Mouse (Mus musculus) embryonic facial prominence, embryonic 11.5 days (tissue): ENCODE results near the gene Glud1. TPM values are rescaled to one million over a fixed set of nuclear protein-coding genes. Genes with fewer than 3 reads are reported as not detected.

Experiments used
- ATAC-seq: fragments of 200-750 bp; cut with Nextera tagmentation; replicated peaks from 2 replicates; pipeline ENCODE4 v1.8.0; 2017; ENCODE audit warnings: low read depth; ENCODE audit not compliant: insufficient number of reproducible peaks, low FRiP score, low TSS enrichment
- DNase-seq: peaks from one replicate; pipeline ENCODE4 v3.0.0-alpha.2; 2015; ENCODE audit warnings: low spot score
- H3K27ac ChIP-seq: fragments of 300-500 bp; sonication (generic); replicated peaks from 2 replicates; pipeline ENCODE4 v1.5.1; 2014; ENCODE audit warnings: mild to moderate bottlenecking, low read depth, low read length, control low read depth
- H3K27me3 ChIP-seq: fragments of 300-500 bp; sonication (generic); 2 replicates; pipeline ENCODE4 v1.6.1; 2014; ENCODE audit warnings: mild to moderate bottlenecking, low read length, moderate library complexity, mixed read lengths; ENCODE audit not compliant: control insufficient read depth, insufficient read depth
- H3K36me3 ChIP-seq: fragments of 300-500 bp; sonication (generic); replicated peaks from 2 replicates; pipeline ENCODE4 v1.6.1; 2014; ENCODE audit warnings: low read depth, mild to moderate bottlenecking, low read length, moderate library complexity, mixed read lengths; ENCODE audit not compliant: control insufficient read depth, insufficient read depth
- H3K4me1 ChIP-seq: fragments of 300-500 bp; sonication (generic); 2 replicates; pipeline ENCODE4 v1.6.1; 2014; ENCODE audit warnings: low read length, mixed read lengths; ENCODE audit not compliant: control insufficient read depth, insufficient read depth
- H3K4me2 ChIP-seq: fragments of 300-500 bp; sonication (generic); 2 replicates; pipeline ENCODE4 v1.6.1; 2014; ENCODE audit warnings: low read depth, mild to moderate bottlenecking, control low read depth, low read length, moderate library complexity
- H3K4me3 ChIP-seq: fragments of 300-500 bp; sonication (generic); 2 replicates; pipeline ENCODE4 v1.5.1; 2014; ENCODE audit warnings: low read depth, low read length, control low read depth
- H3K9ac ChIP-seq: fragments of 300-500 bp; sonication (generic); replicated peaks from 2 replicates; pipeline ENCODE4 v1.6.1; 2014; ENCODE audit warnings: mild to moderate bottlenecking, control low read depth, low read length
- H3K9me3 ChIP-seq: fragments of 300-500 bp; sonication (generic); replicated peaks from 2 replicates; pipeline ENCODE4 v1.6.1; 2016; ENCODE audit warnings: mild to moderate bottlenecking, low read length, inconsistent platforms, mixed read lengths; ENCODE audit not compliant: control insufficient read depth
- WGBS: fragments of 180-500 bp; shearing (Covaris S2); extraction: QIAGEN DNeasy Blood & Tissue Kit; methylation state at CpG from one replicate; pipeline ENCODE4 v1.1.7; 2014; 5-methylcytosine and 5-hydroxymethylcytosine counted together
- polyA plus RNA-seq: library from polyadenylated mRNA; unstranded; fragments of >200 nt; fragmentation: Nextera tagmentation; extraction: Ambion mirVana; gene quantifications from 2 replicates; pipeline ENCODE4 v1.2.1, GENCODE M21; 2014

Gene Glud1
- polyA plus RNA-seq, result 97.2 and 97.5 TPM in 2 replicates

- WGBS, result under 1% methylated on average over 56 of the region's 100 CpGs
- Histone ChIP-seq H3K27ac (peak within 1 kb of the TSS; percentile 95), H3K4me1 (no peaks in the 10 kb centered on the region), H3K4me2 (peak within 1 kb of the TSS; percentile 76), H3K9me3 (no peaks in the 10 kb centered on the region), H3K36me3 (no peaks in the 10 kb centered on the region), H3K9ac (peak within 1 kb of the TSS; percentile 96), H3K27me3 (no peaks in the 10 kb centered on the region), H3K4me3 (peak within 1 kb of the TSS; percentile 90)
- ATAC-seq (peak; percentile 97), DNase-seq (peak; percentile 94)
Measured at GRCm38 (mm10) chr14:34310234-34310965, at the start of gene Glud1, which contains the start of gene Shld2. TSS of gene Glud1 (plus strand) at chr14:34310727. TSS of gene Shld2 (minus strand) at chr14:34310493.

GRCm38 (mm10) chr14:34268046-34268445 is 42.5 kb upstream of the Glud1 start:
- Histone ChIP-seq H3K36me3 (no peaks in the 10 kb centered on the region), H3K27ac (no peak overlapping the region), H3K4me1 (no peaks in the 10 kb centered on the region), H3K9ac (no peak overlapping the region), H3K4me3 (no peak overlapping the region), H3K4me2 (no peak overlapping the region), H3K9me3 (no peaks in the 10 kb centered on the region), H3K27me3 (no peaks in the 10 kb centered on the region)
- 72% methylated on average over 9 of the region's 9 CpGs for WGBS
- DNase-seq (no peak), ATAC-seq (no peak)

- no peak for ATAC-seq
- Histone ChIP-seq H3K9ac (no peak overlapping the region), H3K9me3 (no peaks in the 10 kb centered on the region), H3K36me3 (no peaks in the 10 kb centered on the region), H3K4me2 (no peak overlapping the region), H3K27me3 (no peaks in the 10 kb centered on the region), H3K27ac (no peak overlapping the region), H3K4me3 (no peak overlapping the region), H3K4me1 (no peaks in the 10 kb centered on the region)
- DNase-seq, result peak; percentile 44
- WGBS, result 61% methylated on average over 2 of the region's 2 CpGs
Measured at GRCm38 (mm10) chr14:34273280-34273679, 37.2 kb upstream of the Glud1 start.

GRCm38 (mm10) chr14:34274141-34274540 is 36.4 kb upstream of the Glud1 start:
- Histone ChIP-seq H3K27me3 (no peaks in the 10 kb centered on the region), H3K4me2 (no peak overlapping the region), H3K36me3 (no peaks in the 10 kb centered on the region), H3K4me1 (no peaks in the 10 kb centered on the region), H3K9ac (no peak overlapping the region), H3K4me3 (no peak overlapping the region), H3K9me3 (no peaks in the 10 kb centered on the region), H3K27ac (no peak overlapping the region)
- WGBS, result 95% methylated on average over 3 of the region's 3 CpGs
- no peak for ATAC-seq
- no peak for DNase-seq

GRCm38 (mm10) chr14:34275225-34275624 is 35.3 kb upstream of the Glud1 start:
- H3K27ac ChIP-seq, result no peak overlapping the region
- H3K27me3 ChIP-seq, result no peaks in the 10 kb centered on the region
- H3K9ac ChIP-seq, result no peak overlapping the region
- WGBS, result 87% methylated on average over 4 of the region's 4 CpGs
- H3K4me3 ChIP-seq, result no peak overlapping the region
- no peaks in the 10 kb centered on the region for H3K9me3 ChIP-seq
- H3K4me1 ChIP-seq, result no peaks in the 10 kb centered on the region
- DNase-seq, result no peak
- no peak for ATAC-seq
- H3K4me2 ChIP-seq, result no peak overlapping the region
- no peaks in the 10 kb centered on the region for H3K36me3 ChIP-seq

GRCm38 (mm10) chr14:34279726-34280125 is 30.8 kb upstream of the Glud1 start:
- Histone ChIP-seq H3K9me3 (no peaks in the 10 kb centered on the region), H3K36me3 (no peaks in the 10 kb centered on the region), H3K27ac (no peak overlapping the region), H3K4me1 (no peaks in the 10 kb centered on the region), H3K9ac (no peak overlapping the region), H3K27me3 (no peaks in the 10 kb centered on the region), H3K4me3 (no peak overlapping the region), H3K4me2 (no peak overlapping the region)
- DNase-seq (no peak), ATAC-seq (no peak)
- WGBS, result 72% methylated on average over 4 of the region's 4 CpGs

GRCm38 (mm10) chr14:34280798-34281197 is 29.7 kb upstream of the Glud1 start:
- Histone ChIP-seq H3K4me2 (no peak overlapping the region), H3K27ac (no peak overlapping the region), H3K9me3 (no peaks in the 10 kb centered on the region), H3K36me3 (no peaks in the 10 kb centered on the region), H3K9ac (no peak overlapping the region), H3K4me1 (no peaks in the 10 kb centered on the region), H3K4me3 (no peak overlapping the region), H3K27me3 (no peaks in the 10 kb centered on the region)
- ATAC-seq, result no peak
- no peak for DNase-seq
- 89% methylated on average over 2 of the region's 2 CpGs for WGBS

GRCm38 (mm10) chr14:34281736-34282269 is 28.7 kb upstream of the Glud1 start:
- Histone ChIP-seq H3K9me3 (no peaks in the 10 kb centered on the region), H3K36me3 (no peaks in the 10 kb centered on the region), H3K4me2 (no peak overlapping the region), H3K4me3 (no peak overlapping the region), H3K9ac (no peak overlapping the region), H3K4me1 (no peaks in the 10 kb centered on the region), H3K27ac (no peak overlapping the region), H3K27me3 (no peaks in the 10 kb centered on the region)
- DNase-seq (no peak), ATAC-seq (no peak)
- 93% methylated on average over 5 of the region's 5 CpGs for WGBS
